Mouse (Mus musculus) E14TG2a.4 (cell line): ENCODE measurements around the gene Olfr56.

Experiments used
- H3K27me3 ChIP-seq: 2 replicates; pipeline ENCODE4 v1.6.1; 2014; ENCODE audit warnings: low read length, control low read depth; ENCODE audit not compliant: insufficient read depth
- H3K36me3 ChIP-seq: 2 replicates; pipeline ENCODE4 v1.6.1; 2014; ENCODE audit warnings: low read length, control low read depth; ENCODE audit not compliant: insufficient read depth
- H3K4me1 ChIP-seq: replicated peaks from 2 replicates; pipeline ENCODE4 v1.6.1; 2014; ENCODE audit warnings: low read depth, low read length, control low read depth
- H3K4me3 ChIP-seq: replicated peaks from 2 replicates; pipeline ENCODE4 v1.5.1; 2014; ENCODE audit warnings: mild to moderate bottlenecking, low read length
- H3K9me3 ChIP-seq: 2 replicates; pipeline ENCODE4 v1.6.1; 2014; ENCODE audit warnings: low read length, control low read depth
- CTCF ChIP-seq: conservative IDR thresholded peaks from 2 replicates; pipeline ENCODE4 v1.5.1; 2014; ENCODE audit warnings: low read length
- NANOG ChIP-seq: IDR thresholded peaks from 2 replicates; pipeline ENCODE4 v1.6.1; 2014; ENCODE audit warnings: borderline replicate concordance, low read length, mixed read lengths
- POU5F1 ChIP-seq: IDR thresholded peaks from 2 replicates; pipeline ENCODE4 v1.6.1; 2014; ENCODE audit warnings: low read length, borderline replicate concordance

The Olfr56 gene

DNA sequence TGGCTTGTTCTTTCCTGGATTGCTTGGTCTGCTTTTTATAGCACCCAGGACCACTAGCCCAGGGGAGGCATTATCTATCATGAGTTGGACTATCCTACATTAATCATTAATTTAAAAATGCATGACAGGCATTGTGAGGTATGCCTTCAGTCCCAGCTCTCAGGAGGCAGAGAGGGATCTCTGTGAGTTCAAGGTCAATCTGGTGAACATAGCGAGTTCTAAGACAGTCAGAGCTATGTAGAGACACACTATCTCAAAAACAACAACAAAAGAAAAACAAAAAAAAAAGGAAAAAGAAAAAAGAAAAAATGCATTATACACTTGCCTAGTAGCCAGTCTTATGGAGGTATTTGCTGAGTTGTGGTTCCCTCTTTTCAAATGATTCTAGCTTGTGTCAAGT lies 105.7 kb downstream of the Olfr56 start:
- no peak for TF ChIP-seq POU5F1
- no peak for TF ChIP-seq NANOG
- no peak for TF ChIP-seq CTCF
- peaks cover 9% of the 10 kb centered on the region; the same call in 1 of the 2 replicates for H3K27me3 ChIP-seq
- H3K36me3 ChIP-seq = no peaks in the 10 kb centered on the region
- peaks cover 17% of the 10 kb centered on the region for H3K4me1 ChIP-seq
- no peaks in the 10 kb centered on the region for H3K9me3 ChIP-seq
- no peak overlapping the region for H3K4me3 ChIP-seq

- no peak for TF ChIP-seq POU5F1
- no peak for TF ChIP-seq CTCF
- TF ChIP-seq NANOG = no peak
- Histone ChIP-seq H3K27me3 (peaks cover 9% of the 10 kb centered on the region; the same call in 1 of the 2 replicates), H3K36me3 (no peaks in the 10 kb centered on the region), H3K4me3 (no peak overlapping the region), H3K4me1 (peaks cover 20% of the 10 kb centered on the region), H3K9me3 (no peaks in the 10 kb centered on the region)
Observed at GRCm38 (mm10) chr11:49084875-49085274, 106.2 kb downstream of the Olfr56 start.

- TF ChIP-seq POU5F1 (no peak), NANOG (no peak), CTCF (no peak)
- H3K9me3 ChIP-seq = no peaks in the 10 kb centered on the region
- H3K4me1 ChIP-seq = peaks cover 24% of the 10 kb centered on the region
- no peak overlapping the region for H3K4me3 ChIP-seq
- no peaks in the 10 kb centered on the region for H3K36me3 ChIP-seq
- peaks cover 9% of the 10 kb centered on the region; the same call in 1 of the 2 replicates for H3K27me3 ChIP-seq
Observed at GRCm38 (mm10) chr11:49086858-49087361, 108.2 kb downstream of the Olfr56 start.

DNA sequence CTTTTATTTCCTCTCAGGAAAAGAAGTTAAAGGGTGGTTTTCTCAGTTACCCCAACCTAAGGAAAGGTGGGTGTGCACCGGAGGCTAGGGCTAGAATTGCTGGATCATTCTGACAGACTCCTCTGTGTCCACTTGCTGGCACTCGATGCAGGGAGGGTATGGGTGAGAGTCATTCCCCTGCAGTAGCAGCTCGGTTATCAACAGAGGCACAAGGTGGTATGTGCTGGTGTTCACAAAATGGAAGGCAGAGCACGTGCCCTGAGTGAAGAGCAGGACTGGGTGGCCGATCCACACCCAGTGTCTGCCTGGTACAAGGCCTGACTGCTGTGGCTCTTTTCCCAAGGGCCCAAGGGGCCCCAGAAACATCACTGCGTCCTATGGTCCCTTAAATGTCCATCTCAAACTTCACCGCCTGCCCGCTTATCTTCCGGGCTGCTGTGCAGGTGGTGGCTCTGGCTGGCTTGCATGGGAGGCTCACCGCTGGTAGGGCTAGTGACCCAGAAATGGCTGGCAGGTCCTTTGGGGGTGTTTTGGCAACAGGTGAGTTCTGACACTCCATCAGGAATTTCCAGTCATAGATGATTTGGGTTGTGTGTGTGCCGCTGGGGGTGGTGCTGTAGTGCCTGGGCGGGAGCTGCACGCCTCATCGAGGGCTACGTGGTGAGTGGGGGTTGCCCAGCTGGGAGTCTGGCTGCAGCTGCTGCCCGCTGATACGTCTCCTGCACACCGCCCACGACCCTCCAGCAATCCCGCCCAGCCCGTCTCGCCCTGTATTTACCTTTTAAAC lies 109.3 kb downstream of the Olfr56 start:
- no peak for TF ChIP-seq POU5F1
- no peak for TF ChIP-seq CTCF
- no peak for TF ChIP-seq NANOG
- Histone ChIP-seq H3K27me3 (peaks cover 9% of the 10 kb centered on the region; the same call in 1 of the 2 replicates), H3K9me3 (no peaks in the 10 kb centered on the region), H3K4me3 (peak overlapping the region; percentile 70), H3K4me1 (peaks cover 24% of the 10 kb centered on the region), H3K36me3 (no peaks in the 10 kb centered on the region)

- Histone ChIP-seq H3K9me3 (no peaks in the 10 kb centered on the region), H3K4me3 (no peak overlapping the region), H3K4me1 (peaks cover 24% of the 10 kb centered on the region), H3K36me3 (no peaks in the 10 kb centered on the region), H3K27me3 (peaks cover 9% of the 10 kb centered on the region; the same call in 1 of the 2 replicates)
- TF ChIP-seq CTCF (no peak), POU5F1 (no peak), NANOG (no peak)
Observed at GRCm38 (mm10) chr11:49088990-49089652, 110.4 kb downstream of the Olfr56 start.

- Histone ChIP-seq H3K27me3 (peaks cover 9% of the 10 kb centered on the region; the same call in 1 of the 2 replicates), H3K36me3 (no peaks in the 10 kb centered on the region)
- TF ChIP-seq CTCF (no peak), POU5F1 (no peak), NANOG (no peak)
Observed at GRCm38 (mm10) chr11:49089735-49090507, 111.2 kb downstream of the Olfr56 start.

GRCm38 (mm10) chr11:49090551-49090950 lies 111.9 kb downstream of the Olfr56 start:
- TF ChIP-seq POU5F1 (no peak), NANOG (no peak), CTCF (no peak)
- peaks cover 9% of the 10 kb centered on the region; the same call in 1 of the 2 replicates for H3K27me3 ChIP-seq
- no peaks in the 10 kb centered on the region for H3K9me3 ChIP-seq
- peaks cover 24% of the 10 kb centered on the region for H3K4me1 ChIP-seq
- H3K36me3 ChIP-seq = no peaks in the 10 kb centered on the region
- no peak overlapping the region for H3K4me3 ChIP-seq

More at GRCm38 (mm10) chr11:49089735-49090507, 111.2 kb downstream of the Olfr56 start:
- Histone ChIP-seq H3K9me3 (no peaks in the 10 kb centered on the region), H3K4me1 (peaks cover 24% of the 10 kb centered on the region), H3K4me3 (no peak overlapping the region)
